Comparison of ENCODE assay signal across 18 mouse cellular contexts in genomic region chr2:11739516-11740051, GRCm38 (mm10). TPM values are rescaled to one million over a fixed set of nuclear protein-coding genes. Genes with fewer than 3 reads are reported as not detected.
A peak's percentile ranks its signal among the peaks of the same experiment; 100 is the strongest.
DNase-seq lines count a peak whose midpoint lies in the region; ATAC-seq lines count a peak whose summit lies in the region.
"Had no signal": no experiment of that assay in that cellular context is flagged by ENCODE, and none has a peak within 500 bp of the region (broad histone marks: within the 10 kb centered on the region; RNA-seq: fewer than 3 reads in every experiment).

No protein-coding gene starts in this region.

- no peak overlapping the region for H3K27ac ChIP-seq in embryonic facial prominence, embryonic 10.5 days (replicated peaks)
- H3K27ac ChIP-seq: embryonic facial prominence, embryonic 15.5 days; forebrain, embryonic 12.5 days; limb, embryonic 15.5 days had no signal

- H3K36me3 ChIP-seq in embryonic facial prominence, embryonic 10.5 days (replicated peaks), result peaks cover 63% of the 10 kb centered on the region

- no peaks in the 10 kb centered on the region for H3K27me3 ChIP-seq in embryonic facial prominence, embryonic 10.5 days (replicated peaks; ENCODE audit: low read depth, poor library complexity, severe bottlenecking)
- H3K27me3 ChIP-seq: embryonic facial prominence, embryonic 15.5 days; forebrain, embryonic 12.5 days; heart, embryonic 12.5 days; limb, embryonic 15.5 days; megakaryocyte, embryonic 14.5 days had no signal

- no peaks in the 10 kb centered on the region for H3K9me3 ChIP-seq in embryonic facial prominence, embryonic 10.5 days
- H3K9me3 ChIP-seq: embryonic facial prominence, embryonic 15.5 days; forebrain, embryonic 12.5 days; heart, embryonic 12.5 days; limb, embryonic 15.5 days; megakaryocyte, embryonic 14.5 days had no signal

- WGBS in embryonic facial prominence, embryonic 10.5 days, result 97% methylated on average over 4 of the region's 4 CpGs

- no peak overlapping the region for H3K4me3 ChIP-seq in embryonic facial prominence, embryonic 10.5 days
- H3K4me3 ChIP-seq: embryonic facial prominence, embryonic 15.5 days; forebrain, embryonic 12.5 days; heart, embryonic 12.5 days; limb, embryonic 15.5 days; megakaryocyte, embryonic 14.5 days had no signal

- DNase-seq in kidney, adult 9 months, result peak; percentile 7
- DNase-seq in kidney, postnatal 14 days, result no peak
- DNase-seq in 416B (ENCODE audit: low read depth), result peak; percentile 81
- DNase-seq in c-Kit-positive CD71-negative TER-119-negative erythroid progenitor cells, embryonic 14.5 days (ENCODE audit: low read depth), result peak; percentile 6
- DNase-seq in embryonic facial prominence, embryonic 10.5 days (ENCODE audit: low spot score), result no peak
- DNase-seq in natural killer cell, adult 2 months (ENCODE audit: low spot score in 2 of 2), result no peak
- DNase-seq: cerebellum, adult 2 months; gastrocnemius, postnatal 36 days; heart, postnatal 4 days; kidney, postnatal 36 days had no signal

- ATAC-seq in megakaryocyte, adult 5-6 weeks (ENCODE audit: poor library complexity, severe bottlenecking), result peak; percentile 95
- no peak for ATAC-seq in erythroblast, adult 5-6 weeks (replicated peaks; ENCODE audit: low FRiP score, poor library complexity, severe bottlenecking)
- ATAC-seq: inflammation-experienced regulatory T-cells, adult 6 months had no signal

- no peaks in the 10 kb centered on the region for H3K4me1 ChIP-seq in embryonic facial prominence, embryonic 10.5 days
- H3K4me1 ChIP-seq: embryonic facial prominence, embryonic 15.5 days; forebrain, embryonic 12.5 days; heart, embryonic 12.5 days; limb, embryonic 15.5 days had no signal

RNA-seq across cellular contexts. Expression of gene Il15ra, which starts 34.5 kb away (rescaled TPM):
- total RNA-seq in megakaryocyte, adult 5-6 weeks (2015), result 13.5 and 15.4 TPM in 2 replicates
- total RNA-seq in megakaryocyte, adult 5-6 weeks (2017), result 9.3 and 11.1 TPM in 2 replicates
- total RNA-seq in erythroblast, adult 5-6 weeks (2015; ENCODE audit: low replicate concordance), result 1.5 and 5.9 TPM in 2 replicates
- total RNA-seq in erythroblast, adult 5-6 weeks (2017; ENCODE audit: low replicate concordance), result 1.1 and 1.8 TPM in 2 replicates
- 0.41 and 0.57 TPM in 2 replicates for polyA plus RNA-seq in embryonic facial prominence, embryonic 10.5 days (2016; fragmentation: Nextera tagmentation; extraction: Ambion mirVana)
- polyA plus RNA-seq: forebrain, embryonic 12.5 days had no signal

RNA-seq across cellular contexts. Expression of gene Fbh1, which starts 37.8 kb away (rescaled TPM):
- total RNA-seq in megakaryocyte, adult 5-6 weeks (2015), result 62.1 and 65.4 TPM in 2 replicates
- 73.0 and 114 TPM in 2 replicates for total RNA-seq in megakaryocyte, adult 5-6 weeks (2017)
- 14.6 and 23.2 TPM in 2 replicates for total RNA-seq in erythroblast, adult 5-6 weeks (2015; ENCODE audit: low replicate concordance)
- total RNA-seq in erythroblast, adult 5-6 weeks (2017; ENCODE audit: low replicate concordance), result 14.8 and 38.5 TPM in 2 replicates
- 114 and 115 TPM in 2 replicates for polyA plus RNA-seq in embryonic facial prominence, embryonic 10.5 days (2016; fragmentation: Nextera tagmentation; extraction: Ambion mirVana)

RNA-seq across cellular contexts. Expression of gene Ankrd16, which starts 38.1 kb away (rescaled TPM):
- total RNA-seq in megakaryocyte, adult 5-6 weeks (2015), result 42.3 and 52.2 TPM in 2 replicates
- total RNA-seq in megakaryocyte, adult 5-6 weeks (2017), result 23.3 and 32.1 TPM in 2 replicates
- 5.4 and 5.9 TPM in 2 replicates for total RNA-seq in erythroblast, adult 5-6 weeks (2015; ENCODE audit: low replicate concordance)
- total RNA-seq in erythroblast, adult 5-6 weeks (2017; ENCODE audit: low replicate concordance), result 5.3 and 6.4 TPM in 2 replicates
- 47.2 and 51.6 TPM in 2 replicates for polyA plus RNA-seq in embryonic facial prominence, embryonic 10.5 days (2016; fragmentation: Nextera tagmentation; extraction: Ambion mirVana)

Comparison
In these comparisons a context has a peak if more than half of its experiments do, and no peak if none do; other contexts are left out.
1. DNase-seq: peak in kidney, adult 9 months (single experiment), 416B (single experiment) and c-Kit-positive CD71-negative TER-119-negative erythroid progenitor cells, embryonic 14.5 days (single experiment); none in kidney, postnatal 14 days (single experiment), embryonic facial prominence, embryonic 10.5 days (single experiment) and natural killer cell, adult 2 months (0 of 2).